In the genomic region with DNA sequence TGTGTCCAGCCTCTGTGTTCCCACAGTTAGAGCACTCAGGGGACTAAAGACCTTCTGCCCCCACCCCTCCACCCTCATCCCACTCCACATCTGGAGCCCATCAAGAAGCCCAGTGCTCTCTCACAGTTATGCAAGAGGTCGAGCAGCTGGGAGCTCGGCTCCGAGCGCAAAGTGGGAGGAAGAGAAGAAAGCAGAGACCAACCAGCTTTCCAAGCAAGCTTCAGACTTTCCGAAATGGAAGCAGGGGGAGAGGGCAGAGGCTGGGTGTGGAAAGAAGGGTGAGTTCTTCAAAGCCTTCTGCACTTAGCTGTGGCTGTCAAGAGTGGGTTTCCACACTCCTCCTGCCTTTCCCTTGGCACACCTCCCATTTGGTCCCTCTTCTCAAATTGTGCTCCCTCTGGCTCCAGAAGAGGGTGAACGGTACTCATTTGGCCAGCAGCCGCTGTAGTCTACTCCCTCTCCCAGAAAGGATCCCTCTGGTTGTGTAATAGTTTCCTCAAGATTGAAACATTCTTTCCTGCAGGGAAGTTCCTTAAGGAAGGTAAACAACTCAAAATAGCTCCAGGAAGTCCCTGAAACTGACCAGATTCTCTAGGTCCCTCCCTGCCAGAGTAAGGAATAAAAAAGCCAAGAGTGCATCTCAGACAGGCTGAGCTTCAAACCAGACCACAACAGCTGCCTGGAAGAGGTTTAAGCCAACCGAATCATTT, we compare ENCODE assay signal across 10 mouse cellular contexts. TPM values are rescaled to one million over a fixed set of nuclear protein-coding genes. Genes with fewer than 3 reads are reported as not detected.
A peak's percentile ranks its signal among the peaks of the same experiment; 100 is the strongest.
DNase-seq lines count a peak whose midpoint lies in the region; TF ChIP-seq lines count a peak whose summit lies in the region.
"Had no signal": no experiment of that assay in that cellular context is flagged by ENCODE, and none has a peak within 500 bp of the region (broad histone marks: within the 10 kb centered on the region; RNA-seq: fewer than 3 reads in every experiment).

No protein-coding gene starts in this region.

- TF ChIP-seq CTCF in kidney, adult 2 months (conservative IDR thresholded peaks at IDR 0.05; ENCODE audit: insufficient read depth, insufficient read length, low read depth, low read length), result no peak
- no peak for TF ChIP-seq CTCF in thymus, adult 2 months (IDR thresholded peaks at IDR 0.05; ENCODE audit: borderline replicate concordance, control insufficient read depth, extremely low read depth, insufficient read depth, low read length, poor library complexity)

- peaks cover 19% of the 10 kb centered on the region for H3K4me1 ChIP-seq in kidney, adult 2 months (ENCODE audit: control insufficient read depth, insufficient read depth, low read length)
- peaks cover 18% of the 10 kb centered on the region for H3K4me1 ChIP-seq in thymus, adult 2 months (replicated peaks; ENCODE audit: control insufficient read depth, insufficient read depth, low read length)

- peak; percentile 83 for DNase-seq in gastrocnemius, adult 18-20 months (ENCODE audit: low spot score)
- no peak for DNase-seq in gastrocnemius, postnatal 10 days
- DNase-seq in gastrocnemius, postnatal 14 days, result peak; percentile 75
- DNase-seq in kidney, adult 2 months, result peak; percentile 72
- DNase-seq in lung, postnatal 36 days, result peak; percentile 76
- DNase-seq in thymus, adult 2 months, result no peak
- DNase-seq in thymus, postnatal 4 days, result no peak
- DNase-seq in adrenal gland, postnatal 36 days, result no peak

- TF ChIP-seq POLR2A in kidney, adult 2 months (IDR thresholded peaks at IDR 0.05; ENCODE audit: low read depth, low read length), result no peak
- no peak for TF ChIP-seq POLR2A in thymus, adult 2 months (IDR thresholded peaks at IDR 0.05; ENCODE audit: control insufficient read depth, extremely low read depth, insufficient read depth, low read length, poor library complexity)

- H3K36me3 ChIP-seq in kidney, adult 2 months (ENCODE audit: control insufficient read depth, insufficient read depth, low read length), result no peaks in the 10 kb centered on the region; the same call in 1 of the 2 replicates
- H3K36me3 ChIP-seq in thymus, adult 2 months (ENCODE audit: control insufficient read depth, insufficient read depth, low read length), result peaks cover 2% of the 10 kb centered on the region; the same call in 1 of the 2 replicates

- H3K27ac ChIP-seq in kidney, adult 2 months (ENCODE audit: insufficient read depth, low read depth, low read length), result peak overlapping the region; percentile 83
- no peak overlapping the region for H3K27ac ChIP-seq in thymus, adult 2 months (ENCODE audit: control insufficient read depth, insufficient read depth, low read length)

- H3K4me3 ChIP-seq in kidney, adult 2 months (ENCODE audit: insufficient read depth, low read depth, low read length), result no peak overlapping the region
- no peak overlapping the region for H3K4me3 ChIP-seq in thymus, adult 2 months (ENCODE audit: control insufficient read depth, insufficient read depth, low read length)
- H3K4me3 ChIP-seq: erythroblast, embryonic 14.5 days had no signal

- intact Hi-C loops in gastrocnemius, postnatal 14 days (cut with DNase I; ENCODE audit: low total_unique reads), result no loop called here

- 20% methylated on average over 8 of the region's 8 CpGs for WGBS in kidney, adult 2 months
- 70% methylated on average over 8 of the region's 8 CpGs for WGBS in thymus, adult 2 months

- no peaks in the 10 kb centered on the region for H3K27me3 ChIP-seq in kidney, adult 2 months (replicated peaks; ENCODE audit: control insufficient read depth, insufficient read depth, low read length)
- H3K27me3 ChIP-seq in thymus, adult 2 months (ENCODE audit: control insufficient read depth, insufficient read depth, low read length), result peaks cover 5% of the 10 kb centered on the region; the same call in 1 of the 2 replicates

RNA-seq across cellular contexts. Expression of gene Phldb1, which starts 2.4 kb away (rescaled TPM):
- total RNA-seq in gastrocnemius, adult 18-20 months (2021), result 10 to 100 TPM; 29.0 to 35.9 TPM
- 10 to 100 TPM; 49.8 to 82.4 TPM for total RNA-seq in gastrocnemius, postnatal 10 days (2021)
- 10 to 100 TPM; 43.8 to 47.6 TPM for total RNA-seq in gastrocnemius, postnatal 14 days (2021)
- polyA plus RNA-seq in kidney, adult 2 months (2012; rRNA removed), result 37.6 and 46.4 TPM in 2 replicates
- polyA plus RNA-seq in thymus, adult 2 months (2012; rRNA removed), result 16.5 and 27.3 TPM in 2 replicates
- total RNA-seq in adrenal gland, postnatal 36 days (2021), result 10 to 100 TPM; 41.2 to 48.9 TPM
- total RNA-seq: neutrophil, adult 5-6 weeks had no signal

RNA-seq across cellular contexts. Expression of gene Arcn1, which starts 30.2 kb away (rescaled TPM):
- total RNA-seq in gastrocnemius, adult 18-20 months (2021), result 10 to 100 TPM; 70.7 to 81.5 TPM
- 10 to 100 TPM; 85.6 to 97.8 TPM for total RNA-seq in gastrocnemius, postnatal 10 days (2021)
- 10 to 100 TPM; 65.1 to 69.9 TPM for total RNA-seq in gastrocnemius, postnatal 14 days (2021)
- 42.3 and 50.9 TPM in 2 replicates for polyA plus RNA-seq in kidney, adult 2 months (2012; rRNA removed)
- polyA plus RNA-seq in thymus, adult 2 months (2012; rRNA removed), result 42.0 and 43.1 TPM in 2 replicates
- total RNA-seq in adrenal gland, postnatal 36 days (2021), result 100 to 1,000 TPM; 173 to 185 TPM

RNA-seq across cellular contexts. Expression of gene Ift46, which starts 30.3 kb away (rescaled TPM):
- total RNA-seq in gastrocnemius, adult 18-20 months (2021), result 10 to 100 TPM; 23.3 to 27.5 TPM
- total RNA-seq in gastrocnemius, postnatal 10 days (2021), result 10 to 100 TPM; 45.2 to 53.1 TPM
- total RNA-seq in gastrocnemius, postnatal 14 days (2021), result 10 to 100 TPM; 29.2 to 38.8 TPM
- polyA plus RNA-seq in kidney, adult 2 months (2012; rRNA removed), result 51.0 and 58.8 TPM in 2 replicates
- 35.1 and 42.2 TPM in 2 replicates for polyA plus RNA-seq in thymus, adult 2 months (2012; rRNA removed)
- 10 to 100 TPM; 68.9 to 97.6 TPM for total RNA-seq in adrenal gland, postnatal 36 days (2021)

Comparison
In these comparisons a context has a peak if more than half of its experiments do, and no peak if none do; other contexts are left out.
1. DNase-seq: peak in gastrocnemius, adult 18-20 months (single experiment), gastrocnemius, postnatal 14 days (single experiment), kidney, adult 2 months (single experiment) and lung, postnatal 36 days (single experiment); none in gastrocnemius, postnatal 10 days (single experiment), thymus, adult 2 months (single experiment), thymus, postnatal 4 days (single experiment) and adrenal gland, postnatal 36 days (0 of 2).